Mouse (Mus musculus) ES-Bruce4 (cell line): Measurements from ENCODE around the gene Plekhg5.

Experiments
- CTCF ChIP-seq: IDR thresholded peaks from one replicate; pipeline ENCODE4 v1.8.1; 2011; ENCODE audit warnings: low read depth, low read length
- EP300 ChIP-seq: IDR thresholded peaks from 2 replicates; pipeline ENCODE4 v1.6.1; 2011; ENCODE audit warnings: low read depth, low read length; ENCODE audit not compliant: insufficient read depth
- POLR2A ChIP-seq: IDR thresholded peaks from one replicate; pipeline ENCODE4 v1.8.1; 2011; ENCODE audit warnings: low read length; ENCODE audit not compliant: insufficient read depth

DNA sequence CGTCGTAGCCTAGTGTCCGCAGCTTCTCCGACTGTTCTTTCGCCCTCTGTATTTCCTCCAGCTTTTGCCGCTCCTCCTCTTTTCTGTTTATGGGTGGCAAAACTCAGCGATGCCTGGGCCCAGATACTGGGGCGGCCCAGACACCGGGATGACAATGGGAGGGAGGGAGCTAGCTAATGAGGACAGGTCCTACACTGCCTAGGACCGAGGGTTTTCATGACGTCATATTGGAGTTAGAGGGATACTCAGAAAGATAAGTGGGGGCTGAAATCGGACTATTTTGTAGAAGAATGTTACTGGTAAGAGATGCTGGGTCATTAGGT is 48.8 kb downstream of the Plekhg5 start:
- TF ChIP-seq POLR2A, result no peak
- no peak for TF ChIP-seq EP300
- no peak for TF ChIP-seq CTCF
